Mouse (Mus musculus): ENCODE measurements around the gene Atp2b4. TPM values are rescaled to one million over a fixed set of nuclear protein-coding genes. Genes with fewer than 3 reads are reported as not detected.

Gene Atp2b4
- total and polyA plus RNA-seq, 3 experiments: 34.0 to 278 (median 85.7) TPM

GRCm38 (mm10) chr1:133765376-133765775, 35.5 kb downstream of the Atp2b4 start:
- peaks cover 93% of the 10 kb centered on the region for H3K36me3 ChIP-seq (replicated peaks)
- DNase-seq (ENCODE audit: low spot score) (no peak), ATAC-seq (ENCODE audit: extremely low read depth, insufficient number of reproducible peaks, low FRiP score, poor library complexity, severe bottlenecking) (no peak)
- peaks cover 49% of the 10 kb centered on the region for H3K4me1 ChIP-seq (ENCODE audit: insufficient read depth, low read depth, low read length)
- no peak overlapping the region for H3K4me3 ChIP-seq (ENCODE audit: low read depth, low read length)
- TF ChIP-seq GATA2 (IDR thresholded peaks at IDR 0.05; ENCODE audit: borderline replicate concordance, low read depth, low read length) (no peak), GATA1 (IDR thresholded peaks at IDR 0.05; ENCODE audit: borderline replicate concordance, low read length) (no peak), POLR2AphosphoS5 (IDR thresholded peaks at IDR 0.05; ENCODE audit: insufficient replicate concordance, low read depth, low read length) (no peak), TAL1 (conservative IDR thresholded peaks at IDR 0.05; ENCODE audit: low read depth, low read length) (no peak), CTCF (IDR thresholded peaks at IDR 0.05; ENCODE audit: low read depth, low read length) (no peak)
- H3K27me3 ChIP-seq (ENCODE audit: insufficient read depth, low read length): no peaks in the 10 kb centered on the region
- H3K9me3 ChIP-seq (replicated peaks): no peaks in the 10 kb centered on the region; the same call in 1 of the 2 replicates

GRCm38 (mm10) chr1:133762946-133763422, 37.9 kb downstream of the Atp2b4 start:
- ATAC-seq (ENCODE audit: extremely low read depth, insufficient number of reproducible peaks, low FRiP score, poor library complexity, severe bottlenecking) (no peak), DNase-seq (ENCODE audit: low spot score) (no peak)
- TF ChIP-seq CTCF (IDR thresholded peaks at IDR 0.05; ENCODE audit: low read depth, low read length) (no peak), GATA1 (IDR thresholded peaks at IDR 0.05; ENCODE audit: borderline replicate concordance, low read length) (no peak), TAL1 (conservative IDR thresholded peaks at IDR 0.05; ENCODE audit: low read depth, low read length) (no peak), POLR2AphosphoS5 (IDR thresholded peaks at IDR 0.05; ENCODE audit: insufficient replicate concordance, low read depth, low read length) (no peak), GATA2 (IDR thresholded peaks at IDR 0.05; ENCODE audit: borderline replicate concordance, low read depth, low read length) (no peak)
- no peaks in the 10 kb centered on the region for H3K27me3 ChIP-seq (ENCODE audit: insufficient read depth, low read length)
- H3K9me3 ChIP-seq (replicated peaks): no peaks in the 10 kb centered on the region; the same call in 1 of the 2 replicates
- H3K36me3 ChIP-seq (replicated peaks): peaks cover 84% of the 10 kb centered on the region
- H3K4me3 ChIP-seq (ENCODE audit: low read depth, low read length): no peak overlapping the region
- peaks cover 63% of the 10 kb centered on the region for H3K4me1 ChIP-seq (ENCODE audit: insufficient read depth, low read depth, low read length)

- Histone ChIP-seq H3K36me3 (replicated peaks) (peaks cover 79% of the 10 kb centered on the region), H3K9me3 (replicated peaks) (no peaks in the 10 kb centered on the region; the same call in 1 of the 2 replicates)
Measured at GRCm38 (mm10) chr1:133761278-133761677, 39.6 kb downstream of the Atp2b4 start.

GRCm38 (mm10) chr1:133754317-133754868, 46.4 kb downstream of the Atp2b4 start:
- ATAC-seq (ENCODE audit: extremely low read depth, insufficient number of reproducible peaks, low FRiP score, poor library complexity, severe bottlenecking) (peak; percentile 75), DNase-seq (ENCODE audit: low spot score) (peak; percentile 87)
- H3K9me3 ChIP-seq (replicated peaks): no peaks in the 10 kb centered on the region
- H3K27me3 ChIP-seq (ENCODE audit: insufficient read depth, low read length): no peaks in the 10 kb centered on the region
- H3K4me3 ChIP-seq (ENCODE audit: low read depth, low read length): peak overlapping the region; percentile 46; the same call in 1 of the 2 replicates
- TF ChIP-seq GATA1 (IDR thresholded peaks at IDR 0.05; ENCODE audit: borderline replicate concordance, low read length) (no peak), TAL1 (conservative IDR thresholded peaks at IDR 0.05; ENCODE audit: low read depth, low read length) (peak; percentile 87), GATA2 (IDR thresholded peaks at IDR 0.05; ENCODE audit: borderline replicate concordance, low read depth, low read length) (no peak)
- peaks cover 60% of the 10 kb centered on the region for H3K36me3 ChIP-seq (replicated peaks)
- H3K4me1 ChIP-seq (ENCODE audit: insufficient read depth, low read depth, low read length): peaks cover 91% of the 10 kb centered on the region

More at GRCm38 (mm10) chr1:133761278-133761677, 39.6 kb downstream of the Atp2b4 start:
- no peak for ATAC-seq (ENCODE audit: extremely low read depth, insufficient number of reproducible peaks, low FRiP score, poor library complexity, severe bottlenecking)
- TF ChIP-seq GATA2 (IDR thresholded peaks at IDR 0.05; ENCODE audit: borderline replicate concordance, low read depth, low read length) (no peak), GATA1 (IDR thresholded peaks at IDR 0.05; ENCODE audit: borderline replicate concordance, low read length) (no peak), TAL1 (conservative IDR thresholded peaks at IDR 0.05; ENCODE audit: low read depth, low read length) (no peak), POLR2AphosphoS5 (IDR thresholded peaks at IDR 0.05; ENCODE audit: insufficient replicate concordance, low read depth, low read length) (no peak), CTCF (IDR thresholded peaks at IDR 0.05; ENCODE audit: low read depth, low read length) (no peak)
- H3K4me1 ChIP-seq (ENCODE audit: insufficient read depth, low read depth, low read length): peaks cover 78% of the 10 kb centered on the region
- DNase-seq (ENCODE audit: low spot score): no peak
- H3K4me3 ChIP-seq (ENCODE audit: low read depth, low read length): no peak overlapping the region
- H3K27me3 ChIP-seq (ENCODE audit: insufficient read depth, low read length): no peaks in the 10 kb centered on the region

- TF ChIP-seq TAL1 (conservative IDR thresholded peaks at IDR 0.05; ENCODE audit: low read depth, low read length): no peak
- TF ChIP-seq POLR2AphosphoS5 (IDR thresholded peaks at IDR 0.05; ENCODE audit: insufficient replicate concordance, low read depth, low read length): no peak
- no peak for TF ChIP-seq CTCF (IDR thresholded peaks at IDR 0.05; ENCODE audit: low read depth, low read length)
- TF ChIP-seq GATA1 (IDR thresholded peaks at IDR 0.05; ENCODE audit: borderline replicate concordance, low read length): no peak
- no peak for TF ChIP-seq GATA2 (IDR thresholded peaks at IDR 0.05; ENCODE audit: borderline replicate concordance, low read depth, low read length)
- peak; percentile 58 for DNase-seq (ENCODE audit: low spot score)
- peaks cover 93% of the 10 kb centered on the region for H3K4me1 ChIP-seq (ENCODE audit: insufficient read depth, low read depth, low read length)
- H3K4me3 ChIP-seq (ENCODE audit: low read depth, low read length): peak overlapping the region; percentile 67
- no peaks in the 10 kb centered on the region for H3K27me3 ChIP-seq (ENCODE audit: insufficient read depth, low read length)
- peaks cover 65% of the 10 kb centered on the region for H3K36me3 ChIP-seq (replicated peaks)
- no peaks in the 10 kb centered on the region for H3K9me3 ChIP-seq (replicated peaks)
- ATAC-seq (ENCODE audit: extremely low read depth, insufficient number of reproducible peaks, low FRiP score, poor library complexity, severe bottlenecking): peak; percentile 30; the same call in 1 of the 2 replicates
Measured at GRCm38 (mm10) chr1:133753325-133753724, 47.5 kb downstream of the Atp2b4 start.

- peak overlapping the region; percentile 33; the same call in 1 of the 2 replicates for H3K4me3 ChIP-seq (ENCODE audit: low read depth, low read length)
- H3K4me1 ChIP-seq (ENCODE audit: insufficient read depth, low read depth, low read length): peaks cover 86% of the 10 kb centered on the region
- no peaks in the 10 kb centered on the region for H3K27me3 ChIP-seq (ENCODE audit: insufficient read depth, low read length)
- no peak for ATAC-seq (ENCODE audit: extremely low read depth, insufficient number of reproducible peaks, low FRiP score, poor library complexity, severe bottlenecking)
- H3K36me3 ChIP-seq (replicated peaks): peaks cover 69% of the 10 kb centered on the region
- no peak for TF ChIP-seq GATA2 (IDR thresholded peaks at IDR 0.05; ENCODE audit: borderline replicate concordance, low read depth, low read length)
- TF ChIP-seq TAL1 (conservative IDR thresholded peaks at IDR 0.05; ENCODE audit: low read depth, low read length): no peak
- no peak for TF ChIP-seq POLR2AphosphoS5 (IDR thresholded peaks at IDR 0.05; ENCODE audit: insufficient replicate concordance, low read depth, low read length)
- TF ChIP-seq GATA1 (IDR thresholded peaks at IDR 0.05; ENCODE audit: borderline replicate concordance, low read length): no peak
- no peak for TF ChIP-seq CTCF (IDR thresholded peaks at IDR 0.05; ENCODE audit: low read depth, low read length)
- no peak for DNase-seq (ENCODE audit: low spot score)
- no peaks in the 10 kb centered on the region for H3K9me3 ChIP-seq (replicated peaks)
Measured at GRCm38 (mm10) chr1:133751621-133752020, 49.2 kb downstream of the Atp2b4 start.

Data from G1E (cell line).